21 mouse cellular contexts compared by ENCODE assay signal in genomic region chr17:8698793-8699192, GRCm38 (mm10).
DNase-seq lines count a peak whose midpoint lies in the region; ATAC-seq and TF ChIP-seq lines count a peak whose summit lies in the region.
"Had no signal": no experiment of that assay in that cellular context is flagged by ENCODE, and none has a peak within 500 bp of the region (broad histone marks: within the 10 kb centered on the region; RNA-seq: fewer than 3 reads in every experiment).

No protein-coding gene starts in this region.

- no peaks in the 10 kb centered on the region; the same call in 1 of the 2 replicates for H3K27me3 ChIP-seq in liver, adult 2 months (ENCODE audit: control insufficient read depth, insufficient read depth, low read length)
- no peaks in the 10 kb centered on the region for H3K27me3 ChIP-seq in liver, embryonic 12.5 days (replicated peaks)
- H3K27me3 ChIP-seq in hindbrain, embryonic 12.5 days = no peaks in the 10 kb centered on the region
- H3K27me3 ChIP-seq: embryonic facial prominence, embryonic 13.5 days; forebrain, embryonic 12.5 days; heart, embryonic 13.5 days had no signal

- 61% methylated on average over 3 of the region's 3 CpGs for WGBS in liver, adult 2 months
- WGBS in liver, embryonic 12.5 days (ENCODE audit: insufficient replicate concordance) = 54% methylated on average over 3 of the region's 3 CpGs
- WGBS in hindbrain, embryonic 12.5 days = 84% methylated on average over 3 of the region's 3 CpGs

- no peaks in the 10 kb centered on the region for H3K79me2 ChIP-seq in liver, adult 2 months (ENCODE audit: control insufficient read depth, insufficient read depth, low read length)

- H3K27ac ChIP-seq in liver, adult 2 months (replicated peaks; ENCODE audit: insufficient read depth, low read depth, low read length) = no peak overlapping the region
- H3K27ac ChIP-seq in liver, embryonic 12.5 days = no peak overlapping the region
- H3K27ac ChIP-seq in hindbrain, embryonic 12.5 days = no peak overlapping the region
- H3K27ac ChIP-seq: embryonic facial prominence, embryonic 13.5 days; forebrain, embryonic 12.5 days; heart, embryonic 13.5 days had no signal

- H3K4me1 ChIP-seq in liver, adult 2 months (ENCODE audit: control insufficient read depth, insufficient read depth, low read length) = no peaks in the 10 kb centered on the region
- H3K4me1 ChIP-seq in liver, embryonic 12.5 days = no peaks in the 10 kb centered on the region
- peaks cover 4% of the 10 kb centered on the region; the same call in 1 of the 2 replicates for H3K4me1 ChIP-seq in hindbrain, embryonic 12.5 days
- H3K4me1 ChIP-seq: embryonic facial prominence, embryonic 13.5 days; forebrain, embryonic 12.5 days; heart, embryonic 13.5 days had no signal

- no peak overlapping the region for H3K4me2 ChIP-seq in liver, embryonic 12.5 days
- H3K4me2 ChIP-seq in hindbrain, embryonic 12.5 days (replicated peaks) = no peak overlapping the region
- H3K4me2 ChIP-seq: embryonic facial prominence, embryonic 13.5 days; forebrain, embryonic 12.5 days; heart, embryonic 13.5 days had no signal

- ATAC-seq in liver, embryonic 12.5 days = no peak
- no peak for ATAC-seq in hindbrain, embryonic 12.5 days (ENCODE audit: low FRiP score)
- ATAC-seq: CD4-positive, CD25-positive, alpha-beta regulatory T cell, adult 4 months; forebrain, embryonic 16.5 days; hindbrain, embryonic 16.5 days had no signal

- no peaks in the 10 kb centered on the region for H3K9me3 ChIP-seq in liver, embryonic 12.5 days (replicated peaks)
- H3K9me3 ChIP-seq in hindbrain, embryonic 12.5 days (replicated peaks) = 0 out of 2 replicates have a peak, but pooled peaks cover 4% of the 10 kb centered on the region
- H3K9me3 ChIP-seq: forebrain, embryonic 12.5 days; G1E; heart, embryonic 13.5 days had no signal

- H3K9ac ChIP-seq in liver, adult 2 months (ENCODE audit: low read depth, low read length) = no peak overlapping the region
- H3K9ac ChIP-seq in liver, embryonic 12.5 days = no peak overlapping the region
- H3K9ac ChIP-seq in hindbrain, embryonic 12.5 days = no peak overlapping the region
- H3K9ac ChIP-seq: embryonic facial prominence, embryonic 13.5 days; forebrain, embryonic 12.5 days; heart, embryonic 13.5 days had no signal

- no peak for TF ChIP-seq POLR2A in liver, adult 2 months (IDR thresholded peaks at IDR 0.05; ENCODE audit: extremely low read depth, insufficient read depth, low read length)

- DNase-seq in heart, adult 11 months = peak; percentile 28
- DNase-seq in heart, adult 9 months (ENCODE audit: low spot score in 2 of 2) = no peak
- peak; percentile 44 for DNase-seq in liver, adult 2 months (ENCODE audit: extremely low read depth, low read depth, low spot score)
- DNase-seq in kidney, postnatal 36 days = peak; percentile 76 to 80
- DNase-seq in adrenal gland, adult 18-20 months (ENCODE audit: low spot score in 2 of 2) = no peak
- DNase-seq: adrenal gland, postnatal 14 days; B cell, adult 2 months; cerebellum, adult 11-12 months; cerebellum, adult 9-11 months; cerebellum, postnatal 36 days; gastrocnemius, postnatal 10 days; heart, postnatal 36 days had no signal

- no peak for TF ChIP-seq CTCF in liver, adult 2 months (IDR thresholded peaks at IDR 0.05; ENCODE audit: low read depth, low read length)

- H3K4me3 ChIP-seq in liver, adult 2 months (ENCODE audit: insufficient read depth, low read depth, low read length) = no peak overlapping the region
- H3K4me3 ChIP-seq in liver, embryonic 12.5 days = no peak overlapping the region
- H3K4me3 ChIP-seq in hindbrain, embryonic 12.5 days = no peak overlapping the region
- H3K4me3 ChIP-seq: embryonic facial prominence, embryonic 13.5 days; forebrain, embryonic 12.5 days; heart, embryonic 13.5 days had no signal

- H3K36me3 ChIP-seq in liver, adult 2 months (ENCODE audit: control insufficient read depth, insufficient read depth, low read length) = no peaks in the 10 kb centered on the region
- no peaks in the 10 kb centered on the region for H3K36me3 ChIP-seq in liver, embryonic 12.5 days
- H3K36me3 ChIP-seq in hindbrain, embryonic 12.5 days = no peaks in the 10 kb centered on the region
- H3K36me3 ChIP-seq: embryonic facial prominence, embryonic 13.5 days; forebrain, embryonic 12.5 days; G1E; heart, embryonic 13.5 days had no signal

Comparison
In these comparisons a context has a peak if more than half of its experiments do, and no peak if none do; other contexts are left out.
1. DNase-seq: peak in heart, adult 11 months (single experiment), liver, adult 2 months (single experiment) and kidney, postnatal 36 days (2 of 2); none in heart, adult 9 months (0 of 2) and adrenal gland, adult 18-20 months (0 of 2).